In the genomic region with DNA sequence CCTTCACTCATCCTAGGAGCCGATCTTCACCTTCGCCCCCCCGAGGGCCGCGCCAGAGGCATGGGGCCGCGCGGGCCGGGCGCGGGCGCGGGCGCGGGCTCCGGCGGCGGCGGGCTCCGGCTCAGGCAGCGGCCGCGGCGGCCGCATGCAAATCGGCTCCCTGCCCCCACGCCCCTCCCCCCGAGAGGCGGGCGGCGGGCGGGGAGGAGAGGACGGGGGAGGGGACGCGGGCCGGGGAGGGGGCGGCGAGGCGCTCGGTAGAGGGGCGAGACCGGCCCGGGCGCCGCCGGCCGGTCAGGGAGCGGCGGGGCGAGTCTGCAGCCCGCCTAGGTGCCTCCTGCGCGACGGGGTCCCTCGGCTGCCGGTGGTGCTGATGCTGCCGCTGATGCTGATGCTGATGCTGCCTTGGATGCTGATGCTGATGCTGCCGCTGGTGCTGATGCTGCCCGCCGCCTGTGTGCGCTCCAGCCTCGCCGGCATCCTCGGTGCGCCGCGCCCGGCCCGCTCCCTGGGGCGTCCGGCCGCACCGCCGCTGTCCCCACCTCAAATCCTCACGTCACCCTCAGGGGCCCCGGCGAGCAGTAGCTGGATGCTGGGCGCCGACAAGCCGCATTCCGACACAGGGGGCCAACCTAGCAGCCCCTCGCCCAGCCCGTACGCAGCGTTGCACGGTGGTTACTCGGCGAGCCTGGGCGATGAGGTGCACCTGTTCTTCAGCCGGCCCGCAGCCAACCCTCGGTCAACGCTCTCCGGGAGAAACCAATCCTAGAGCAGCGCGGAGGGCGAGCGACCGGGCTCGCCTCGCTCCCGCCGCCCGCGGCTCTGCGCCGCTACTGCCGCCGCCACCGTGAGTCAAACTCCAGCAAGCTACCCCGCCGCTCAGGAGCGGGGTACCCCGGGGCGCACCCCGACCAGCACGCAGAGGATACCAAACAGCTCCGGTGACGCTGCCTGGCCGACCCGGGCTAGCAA, we compare ENCODE assay signal across 8 mouse cellular contexts. TPM values are rescaled to one million over a fixed set of nuclear protein-coding genes. Genes with fewer than 3 reads are reported as not detected.
DNase-seq lines count a peak whose midpoint lies in the region; ATAC-seq lines count a peak whose summit lies in the region.

A gene (minus strand): TSS at position 299 of the 972 bp plus-strand sequence.

- 0 out of 2 replicates have a peak, but pooled peaks cover 2% of the 10 kb centered on the region for H3K4me1 ChIP-seq in kidney, embryonic 14.5 days (ENCODE audit: control insufficient read depth, insufficient read depth, low read length)
- H3K4me1 ChIP-seq in forebrain, embryonic 10.5 days: peaks cover 36% of the 10 kb centered on the region
- no peaks in the 10 kb centered on the region for H3K4me1 ChIP-seq in liver, embryonic 15.5 days (replicated peaks)

- DNase-seq in kidney, adult 18-20 months: no peak
- peak; percentile 88 for DNase-seq in brain, adult 2 months (ENCODE audit: low read depth, low spot score)
- DNase-seq in forebrain, embryonic 10.5 days (ENCODE audit: extremely low spot score, low spot score): peak; percentile 62
- peak; percentile 36 to 74 for DNase-seq in layer of hippocampus, adult 18-20 months (ENCODE audit: low spot score in 2 of 2)
- peak; percentile 83 for DNase-seq in right cerebral cortex, postnatal 4 days

- H3K9me3 ChIP-seq in kidney, embryonic 14.5 days (ENCODE audit: control insufficient read depth, low read length): no peaks in the 10 kb centered on the region
- no peaks in the 10 kb centered on the region for H3K9me3 ChIP-seq in forebrain, embryonic 10.5 days
- H3K9me3 ChIP-seq in liver, embryonic 15.5 days (replicated peaks): no peaks in the 10 kb centered on the region

- H3K4me2 ChIP-seq in kidney, embryonic 14.5 days (replicated peaks; ENCODE audit: low read depth, low read length): peak within 1 kb of the TSS; percentile 85
- peak within 1 kb of the TSS; percentile 43 for H3K4me2 ChIP-seq in liver, embryonic 15.5 days

- H3K27me3 ChIP-seq in kidney, embryonic 14.5 days (ENCODE audit: control insufficient read depth, insufficient read depth, low read length): peaks cover 65% of the 10 kb centered on the region
- H3K27me3 ChIP-seq in forebrain, embryonic 10.5 days (ENCODE audit: poor library complexity, severe bottlenecking): peaks cover 70% of the 10 kb centered on the region
- peaks cover 58% of the 10 kb centered on the region for H3K27me3 ChIP-seq in liver, embryonic 15.5 days

- peak; percentile 78 for ATAC-seq in kidney, embryonic 14.5 days (ENCODE audit: low FRiP score, low TSS enrichment)
- no peak for ATAC-seq in liver, embryonic 15.5 days (ENCODE audit: insufficient read depth)
- no peak for ATAC-seq in monocyte, adult 5-6 weeks (replicated peaks; ENCODE audit: insufficient number of reproducible peaks, low FRiP score, low TSS enrichment, poor library complexity, severe bottlenecking)

- under 1% methylated on average over 87 of the region's 121 CpGs for WGBS in kidney, embryonic 14.5 days
- WGBS in forebrain, embryonic 10.5 days: 3% methylated on average over 96 of the region's 121 CpGs
- 2% methylated on average over 104 of the region's 121 CpGs for WGBS in liver, embryonic 15.5 days (ENCODE audit: insufficient replicate concordance)

- H3K36me3 ChIP-seq in kidney, embryonic 14.5 days (ENCODE audit: control insufficient read depth, insufficient read depth, low read length): no peaks in the 10 kb centered on the region
- no peaks in the 10 kb centered on the region for H3K36me3 ChIP-seq in forebrain, embryonic 10.5 days (replicated peaks)
- H3K36me3 ChIP-seq in liver, embryonic 15.5 days (replicated peaks): no peaks in the 10 kb centered on the region

- peak within 1 kb of the TSS; percentile 40; the same call in 1 of the 2 replicates for H3K9ac ChIP-seq in kidney, embryonic 14.5 days (ENCODE audit: low read depth, low read length)
- H3K9ac ChIP-seq in liver, embryonic 15.5 days: no peak within 1 kb of the TSS

- H3K4me3 ChIP-seq in kidney, embryonic 14.5 days (ENCODE audit: low read length): peak within 1 kb of the TSS; percentile 50
- peak within 1 kb of the TSS; percentile 66 for H3K4me3 ChIP-seq in forebrain, embryonic 10.5 days
- H3K4me3 ChIP-seq in liver, embryonic 15.5 days (replicated peaks): peak within 1 kb of the TSS; percentile 15; the same call in 1 of the 2 replicates

- H3K27ac ChIP-seq in kidney, embryonic 14.5 days (ENCODE audit: low read depth, low read length): no peak within 1 kb of the TSS
- H3K27ac ChIP-seq in forebrain, embryonic 10.5 days: peak within 1 kb of the TSS; percentile 82
- no peak within 1 kb of the TSS for H3K27ac ChIP-seq in liver, embryonic 15.5 days (replicated peaks)

RNA-seq across cellular contexts. Expression of the gene that starts here (rescaled TPM):
- 1.1 and 1.3 TPM in 2 replicates for polyA plus RNA-seq in kidney, embryonic 14.5 days (2014; fragmentation: Nextera tagmentation; extraction: Ambion mirVana)
- 0.37 and 0.43 TPM in 2 replicates for polyA plus RNA-seq in forebrain, embryonic 10.5 days (2016; fragmentation: Nextera tagmentation; extraction: Ambion mirVana)
- total RNA-seq in layer of hippocampus, adult 18-20 months (2021): 10 to 100 TPM; 52.0 to 58.2 TPM
- polyA plus RNA-seq in liver, embryonic 15.5 days (2015; fragmentation: Nextera tagmentation; extraction: Ambion mirVana): not detected in 2 replicates
- not detected in 3 replicates for total RNA-seq in monocyte, adult 5-6 weeks (2017)

Comparison
In these comparisons a context has a peak if more than half of its experiments do, and no peak if none do; other contexts are left out.
1. RNA of the gene that starts here (total RNA-seq): 52.0 to 58.2 TPM in layer of hippocampus, adult 18-20 months; not detected in monocyte, adult 5-6 weeks; every median in the first group is over 10 times any median in the second.
2. Peak in DNase-seq, H3K4me3 ChIP-seq and H3K27ac ChIP-seq in forebrain, embryonic 10.5 days; RNA of the gene not detected or under 1 TPM.
3. H3K4me3 ChIP-seq: peak in every context shown above with its lines; median percentile 66 in forebrain, embryonic 10.5 days; 50 in kidney, embryonic 14.5 days; 15 in liver, embryonic 15.5 days.